Mouse (Mus musculus): ENCODE measurements around the gene Uxs1. TPM values are rescaled to one million over a fixed set of nuclear protein-coding genes. Genes with fewer than 3 reads are reported as not detected.

Uxs1 gene
- total and polyA plus RNA-seq, 3 experiments, result 13.3 to 30.5 (median 17.9) TPM

GRCm38 (mm10) chr1:43717967-43718366 is 109.6 kb downstream of the Uxs1 start:
- ATAC-seq (ENCODE audit: extremely low read depth, insufficient number of reproducible peaks, low FRiP score, poor library complexity, severe bottlenecking) (no peak), DNase-seq (ENCODE audit: low spot score) (no peak)
- H3K9me3 ChIP-seq (replicated peaks), result no peaks in the 10 kb centered on the region
- peaks cover 9% of the 10 kb centered on the region; the same call in 1 of the 2 replicates for H3K27me3 ChIP-seq (ENCODE audit: insufficient read depth, low read length)
- H3K4me1 ChIP-seq (ENCODE audit: insufficient read depth, low read depth, low read length), result no peaks in the 10 kb centered on the region
- no peak overlapping the region for H3K4me3 ChIP-seq (ENCODE audit: low read depth, low read length)
- H3K36me3 ChIP-seq (replicated peaks), result no peaks in the 10 kb centered on the region
- TF ChIP-seq GATA2 (IDR thresholded peaks at IDR 0.05; ENCODE audit: borderline replicate concordance, low read depth, low read length) (no peak), TAL1 (conservative IDR thresholded peaks at IDR 0.05; ENCODE audit: low read depth, low read length) (no peak), GATA1 (IDR thresholded peaks at IDR 0.05; ENCODE audit: borderline replicate concordance, low read length) (no peak), POLR2AphosphoS5 (IDR thresholded peaks at IDR 0.05; ENCODE audit: insufficient replicate concordance, low read depth, low read length) (no peak), CTCF (IDR thresholded peaks at IDR 0.05; ENCODE audit: low read depth, low read length) (no peak)

GRCm38 (mm10) chr1:43714841-43715240 is 112.8 kb downstream of the Uxs1 start:
- no peak overlapping the region for H3K4me3 ChIP-seq (ENCODE audit: low read depth, low read length)
- H3K36me3 ChIP-seq (replicated peaks), result no peaks in the 10 kb centered on the region
- H3K9me3 ChIP-seq (replicated peaks), result no peaks in the 10 kb centered on the region
- H3K27me3 ChIP-seq (ENCODE audit: insufficient read depth, low read length), result peaks cover 11% of the 10 kb centered on the region; the same call in 1 of the 2 replicates
- H3K4me1 ChIP-seq (ENCODE audit: insufficient read depth, low read depth, low read length), result no peaks in the 10 kb centered on the region
- no peak for ATAC-seq (ENCODE audit: extremely low read depth, insufficient number of reproducible peaks, low FRiP score, poor library complexity, severe bottlenecking)
- DNase-seq (ENCODE audit: low spot score), result no peak
- TF ChIP-seq CTCF (IDR thresholded peaks at IDR 0.05; ENCODE audit: low read depth, low read length) (no peak), POLR2AphosphoS5 (IDR thresholded peaks at IDR 0.05; ENCODE audit: insufficient replicate concordance, low read depth, low read length) (no peak), GATA2 (IDR thresholded peaks at IDR 0.05; ENCODE audit: borderline replicate concordance, low read depth, low read length) (no peak), TAL1 (conservative IDR thresholded peaks at IDR 0.05; ENCODE audit: low read depth, low read length) (no peak), GATA1 (IDR thresholded peaks at IDR 0.05; ENCODE audit: borderline replicate concordance, low read length) (no peak)

DNA sequence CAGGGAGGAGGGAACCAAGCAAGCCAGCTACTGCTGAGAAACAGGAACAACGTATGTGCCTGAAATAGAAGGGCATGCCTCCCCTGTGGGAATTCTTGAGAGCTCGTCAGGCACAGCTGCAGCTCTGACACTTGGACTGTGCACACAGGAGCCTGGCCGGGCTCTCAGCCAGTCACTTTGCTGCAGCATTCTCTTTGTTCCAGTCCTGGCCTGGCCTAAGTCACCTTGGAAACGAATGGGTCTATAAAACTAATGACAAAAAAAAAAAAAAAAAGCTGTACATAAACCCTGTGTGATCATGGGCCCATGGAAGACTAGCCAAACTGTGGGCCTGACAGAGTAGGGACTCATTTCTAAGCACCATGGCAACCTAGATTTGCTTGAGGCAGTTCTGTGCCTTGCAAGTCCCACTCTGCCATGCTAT is 129.0 kb downstream of the Uxs1 start:
- H3K4me1 ChIP-seq (ENCODE audit: insufficient read depth, low read depth, low read length), result no peaks in the 10 kb centered on the region
- DNase-seq (ENCODE audit: low spot score) (no peak), ATAC-seq (ENCODE audit: extremely low read depth, insufficient number of reproducible peaks, low FRiP score, poor library complexity, severe bottlenecking) (no peak)
- H3K27me3 ChIP-seq (ENCODE audit: insufficient read depth, low read length), result 0 out of 2 replicates have a peak, but pooled peaks cover 6% of the 10 kb centered on the region
- no peaks in the 10 kb centered on the region for H3K36me3 ChIP-seq (replicated peaks)
- H3K9me3 ChIP-seq (replicated peaks), result no peaks in the 10 kb centered on the region
- TF ChIP-seq GATA1 (IDR thresholded peaks at IDR 0.05; ENCODE audit: borderline replicate concordance, low read length) (no peak), CTCF (IDR thresholded peaks at IDR 0.05; ENCODE audit: low read depth, low read length) (no peak), TAL1 (conservative IDR thresholded peaks at IDR 0.05; ENCODE audit: low read depth, low read length) (no peak), POLR2AphosphoS5 (IDR thresholded peaks at IDR 0.05; ENCODE audit: insufficient replicate concordance, low read depth, low read length) (no peak), GATA2 (IDR thresholded peaks at IDR 0.05; ENCODE audit: borderline replicate concordance, low read depth, low read length) (no peak)
- H3K4me3 ChIP-seq (ENCODE audit: low read depth, low read length), result no peak overlapping the region

Other genes starting within 250 kb of the Uxs1 start
- not detected in 2 replicates for gene 1500015O10Rik, start 97.2 kb downstream of the Uxs1 start, total RNA-seq (2014; fragmentation: Nextera tagmentation)
- 0.16 TPM in 1 of 2 replicates, not detected in the other for gene 1500015O10Rik, start 97.2 kb downstream of the Uxs1 start, total RNA-seq (2017)
- gene 1500015O10Rik, start 97.2 kb downstream of the Uxs1 start, polyA plus RNA-seq (2012), result not detected in 2 replicates
- 215 and 240 TPM in 2 replicates for gene Tpp2, start 105.8 kb upstream of the Uxs1 start, total RNA-seq (2014; fragmentation: Nextera tagmentation)
- 204 and 246 TPM in 2 replicates for gene Tpp2, start 105.8 kb upstream of the Uxs1 start, total RNA-seq (2017)
- gene Tpp2, start 105.8 kb upstream of the Uxs1 start, polyA plus RNA-seq (2012), result 19.0 and 19.4 TPM in 2 replicates
- gene Mettl21c, start 192.2 kb upstream of the Uxs1 start, total RNA-seq (2014; fragmentation: Nextera tagmentation), result not detected in 2 replicates
- 0.44 TPM in 1 of 2 replicates, not detected in the other for gene Mettl21c, start 192.2 kb upstream of the Uxs1 start, total RNA-seq (2017)
- gene Mettl21c, start 192.2 kb upstream of the Uxs1 start, polyA plus RNA-seq (2012), result not detected in 2 replicates
- not detected in 2 replicates for gene Gm8251, start 234.1 kb upstream of the Uxs1 start, total RNA-seq (2014; fragmentation: Nextera tagmentation)
- gene Gm8251, start 234.1 kb upstream of the Uxs1 start, total RNA-seq (2017), result 0.22 and 0.29 TPM in 2 replicates
- gene Gm8251, start 234.1 kb upstream of the Uxs1 start, polyA plus RNA-seq (2012), result 0.01 TPM in 1 of 2 replicates, not detected in the other

All from G1E (cell line).